Mouse (Mus musculus) liver, embryonic 16.5 days (tissue): ENCODE results near the gene Tmem132b. TPM values are rescaled to one million over a fixed set of nuclear protein-coding genes. Genes with fewer than 3 reads are reported as not detected.

Source experiments
- ATAC-seq: fragments of 200-750 bp; cut with Nextera tagmentation; 2 replicates; pipeline ENCODE4 v1.8.0; 2017; ENCODE audit warnings: low read depth, mild to moderate bottlenecking, moderate number of reproducible peaks, moderate library complexity
- H3K27ac ChIP-seq: fragments of 300-500 bp; sonication (generic); 2 replicates; pipeline ENCODE4 v1.5.1; 2014; ENCODE audit warnings: mild to moderate bottlenecking, low read length
- H3K27me3 ChIP-seq: fragments of 300-500 bp; sonication (generic); 2 replicates; pipeline ENCODE4 v1.6.1; 2014; ENCODE audit warnings: low read depth, low read length, mixed read lengths; ENCODE audit not compliant: control insufficient read depth, insufficient read depth
- H3K36me3 ChIP-seq: fragments of 300-500 bp; sonication (generic); 2 replicates; pipeline ENCODE4 v1.6.1; 2014; ENCODE audit warnings: mild to moderate bottlenecking; ENCODE audit not compliant: control insufficient read depth, insufficient read depth
- H3K4me1 ChIP-seq: fragments of 300-500 bp; sonication (generic); 2 replicates; pipeline ENCODE4 v1.6.1; 2014; ENCODE audit warnings: low read depth, low read length, mixed read lengths; ENCODE audit not compliant: control insufficient read depth
- H3K4me2 ChIP-seq: fragments of 300-500 bp; sonication (generic); 2 replicates; pipeline ENCODE4 v1.6.1; 2014; ENCODE audit warnings: low read depth, low read length, mixed read lengths
- H3K4me3 ChIP-seq: fragments of 300-500 bp; sonication (generic); 2 replicates; pipeline ENCODE4 v1.5.1; 2014; ENCODE audit warnings: low read depth, mild to moderate bottlenecking, low read length
- H3K9ac ChIP-seq: fragments of 300-500 bp; sonication (generic); 2 replicates; pipeline ENCODE4 v1.6.1; 2014; ENCODE audit warnings: low read depth, low read length
- H3K9me3 ChIP-seq: fragments of 300-500 bp; sonication (generic); replicated peaks from 2 replicates; pipeline ENCODE4 v1.6.1; 2016; ENCODE audit warnings: low read length; ENCODE audit not compliant: control insufficient read depth
- WGBS: fragments of 180-500 bp; shearing (Covaris S2); extraction: QIAGEN DNeasy Blood & Tissue Kit; methylation state at CpG from one replicate; pipeline ENCODE4 v1.1.7; 2014; ENCODE audit not compliant: insufficient replicate concordance; 5-methylcytosine and 5-hydroxymethylcytosine counted together
- polyA plus RNA-seq: library from polyadenylated mRNA; unstranded; fragments of >200 nt; fragmentation: Nextera tagmentation; extraction: Ambion mirVana; gene quantifications from 2 replicates; pipeline ENCODE4 v1.2.1, GENCODE M21; 2015

Gene Tmem132b
- polyA plus RNA-seq, 1 experiment from 2014 or later: not detected

DNA sequence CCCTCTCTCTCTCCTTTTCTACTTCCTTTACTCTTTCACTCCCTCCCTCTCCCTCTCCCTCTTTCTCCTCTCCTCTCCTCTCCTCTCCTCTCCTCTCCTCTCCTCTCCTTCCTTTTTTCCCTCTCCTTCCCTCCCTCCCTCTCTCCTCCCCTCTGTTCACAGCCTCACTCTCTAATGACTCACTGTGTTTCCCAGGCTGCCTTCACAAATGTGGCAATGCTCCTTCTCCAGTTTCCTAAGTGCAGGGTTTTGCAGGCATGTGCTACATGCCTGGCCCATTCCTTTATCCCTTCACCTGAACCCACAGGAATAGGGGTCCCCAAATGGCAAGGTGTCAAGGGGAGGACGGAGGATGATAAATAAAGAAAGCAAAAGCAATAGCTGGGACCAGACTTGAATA lies 236.4 kb downstream of the Tmem132b start:
- WGBS: 36% methylated on average over 1 of the region's 1 CpGs
- no peaks in the 10 kb centered on the region for H3K27me3 ChIP-seq
- no peak overlapping the region for H3K4me2 ChIP-seq
- no peak overlapping the region for H3K9ac ChIP-seq
- ATAC-seq: no peak
- peaks cover 5% of the 10 kb centered on the region for H3K9me3 ChIP-seq
- H3K4me1 ChIP-seq: no peaks in the 10 kb centered on the region
- H3K4me3 ChIP-seq: no peak overlapping the region
- H3K36me3 ChIP-seq: no peaks in the 10 kb centered on the region
- no peak overlapping the region for H3K27ac ChIP-seq

DNA sequence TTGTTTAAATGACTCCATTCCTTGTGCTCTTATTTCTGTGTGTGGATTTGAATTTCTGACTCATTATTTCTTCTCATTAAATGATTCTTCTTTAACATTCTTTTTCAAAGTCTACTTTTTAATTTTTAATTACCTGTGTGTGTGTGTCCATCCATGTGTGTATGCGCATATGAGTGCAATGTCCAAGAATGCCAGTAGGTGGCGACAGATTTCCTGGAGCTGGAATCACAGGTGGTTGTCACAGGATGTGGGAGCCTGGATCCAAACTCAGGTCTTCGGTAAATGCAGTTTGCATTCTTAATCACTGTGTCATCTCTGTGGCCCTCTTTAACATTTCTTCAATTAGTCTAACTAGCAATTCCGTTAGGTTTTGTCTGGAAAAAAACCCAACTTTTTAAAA lies 240.7 kb downstream of the Tmem132b start:
- WGBS: 71% methylated on average over 4 of the region's 4 CpGs
- Histone ChIP-seq H3K27me3 (no peaks in the 10 kb centered on the region), H3K9ac (no peak overlapping the region), H3K4me2 (no peak overlapping the region), H3K4me3 (no peak overlapping the region), H3K36me3 (no peaks in the 10 kb centered on the region), H3K9me3 (peaks cover 5% of the 10 kb centered on the region; the same call in 1 of the 2 replicates), H3K4me1 (no peaks in the 10 kb centered on the region), H3K27ac (no peak overlapping the region)
- ATAC-seq: no peak

DNA sequence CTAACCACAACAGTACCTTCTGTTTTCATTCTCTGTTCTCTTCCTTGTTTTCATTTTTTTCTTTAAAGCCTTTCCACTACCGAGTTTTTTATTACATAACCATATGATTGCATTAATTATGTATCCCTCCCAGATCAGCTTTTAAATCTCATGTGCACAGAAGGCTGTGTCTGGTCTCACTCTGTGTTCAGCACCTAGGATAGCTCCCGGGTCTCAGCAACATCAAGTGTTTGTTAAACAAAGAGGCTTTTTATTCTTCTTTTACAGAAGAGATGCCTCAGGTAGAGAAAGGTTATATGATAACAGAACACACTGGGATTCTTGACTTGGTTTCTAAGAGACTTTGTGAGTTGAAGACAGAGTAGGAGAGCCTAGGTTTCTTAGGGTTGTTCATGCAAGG lies 241.2 kb downstream of the Tmem132b start:
- Histone ChIP-seq H3K9ac (no peak overlapping the region), H3K4me3 (no peak overlapping the region), H3K4me1 (no peaks in the 10 kb centered on the region), H3K27ac (no peak overlapping the region), H3K36me3 (no peaks in the 10 kb centered on the region), H3K27me3 (no peaks in the 10 kb centered on the region), H3K9me3 (peaks cover 5% of the 10 kb centered on the region; the same call in 1 of the 2 replicates), H3K4me2 (no peak overlapping the region)
- WGBS: 29% methylated on average over 2 of the region's 2 CpGs
- no peak for ATAC-seq

DNA sequence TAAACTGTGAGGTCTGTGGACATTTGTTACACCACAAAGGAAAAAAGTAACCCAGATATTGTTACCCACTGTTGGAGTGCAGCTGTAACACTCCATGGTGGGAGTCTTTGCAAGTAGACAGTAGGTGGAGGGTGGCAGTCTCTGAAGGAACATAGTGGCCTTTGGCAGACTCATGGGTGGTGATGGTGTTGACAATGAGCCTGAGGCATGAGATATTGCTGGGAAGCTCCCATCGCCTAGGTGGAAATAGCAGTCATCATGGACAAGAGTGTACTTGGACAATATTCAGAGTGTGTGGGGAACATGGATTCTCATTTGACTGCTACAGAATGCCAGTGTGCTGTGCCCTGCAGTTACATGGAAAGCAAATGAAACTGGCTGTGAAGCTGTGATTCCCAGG lies 248.8 kb downstream of the Tmem132b start:
- Histone ChIP-seq H3K4me2 (no peak overlapping the region), H3K27ac (no peak overlapping the region), H3K27me3 (no peaks in the 10 kb centered on the region), H3K4me1 (no peaks in the 10 kb centered on the region), H3K36me3 (no peaks in the 10 kb centered on the region), H3K9ac (no peak overlapping the region), H3K9me3 (peaks cover 7% of the 10 kb centered on the region), H3K4me3 (no peak overlapping the region)
- 66% methylated on average over 1 of the region's 1 CpGs for WGBS
- no peak for ATAC-seq

DNA sequence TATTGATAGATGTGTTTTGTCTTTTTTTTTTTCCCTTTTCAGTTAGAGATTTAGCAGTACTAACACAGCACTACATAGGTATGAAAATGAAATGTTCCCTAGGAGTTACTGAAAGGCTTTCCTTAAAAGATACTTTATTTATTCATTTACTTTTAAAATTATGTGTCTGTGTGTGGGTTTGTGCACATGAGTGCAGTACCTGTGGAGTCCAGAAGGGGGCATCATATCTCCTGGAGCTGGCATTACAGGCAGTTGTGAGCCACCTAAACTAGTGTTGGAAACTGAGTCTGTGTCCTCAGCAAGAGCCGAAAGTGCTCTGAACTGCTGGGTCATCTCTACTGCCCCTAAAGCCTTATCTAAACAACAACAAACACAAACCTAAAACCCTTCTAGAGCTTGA lies 261.1 kb downstream of the Tmem132b start:
- H3K4me2 ChIP-seq: no peak overlapping the region
- no peaks in the 10 kb centered on the region for H3K36me3 ChIP-seq
- H3K27me3 ChIP-seq: no peaks in the 10 kb centered on the region
- no peak overlapping the region for H3K9ac ChIP-seq
- no peak overlapping the region for H3K4me3 ChIP-seq
- H3K4me1 ChIP-seq: no peaks in the 10 kb centered on the region
- 0 out of 2 replicates have a peak, but pooled peaks cover 3% of the 10 kb centered on the region for H3K9me3 ChIP-seq
- H3K27ac ChIP-seq: no peak overlapping the region
- no peak for ATAC-seq
- 80% methylated on average over 1 of the region's 1 CpGs for WGBS

DNA sequence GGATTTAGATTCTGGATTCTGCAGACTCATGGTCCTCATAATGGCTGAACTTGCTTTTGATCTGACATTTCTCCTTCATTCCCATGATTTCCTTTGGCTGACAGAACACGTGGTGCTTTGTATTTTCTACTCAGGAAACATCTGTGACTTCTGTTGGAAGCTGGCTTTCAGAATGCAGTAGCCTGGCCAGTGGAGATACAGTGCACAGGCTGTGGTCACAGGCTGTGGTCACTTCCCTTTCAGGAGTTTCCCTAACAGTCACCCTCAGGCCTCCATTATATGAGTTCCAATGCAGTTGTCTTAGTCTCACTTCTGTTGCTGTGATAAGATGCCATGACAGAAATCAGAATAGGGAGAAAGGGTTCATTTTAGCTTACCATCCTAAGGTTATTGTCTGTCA lies 262.7 kb downstream of the Tmem132b start:
- H3K4me2 ChIP-seq: no peak overlapping the region
- no peak overlapping the region for H3K27ac ChIP-seq
- H3K36me3 ChIP-seq: no peaks in the 10 kb centered on the region
- no peak for ATAC-seq
- 13% methylated on average over 1 of the region's 1 CpGs for WGBS
- H3K9ac ChIP-seq: no peak overlapping the region
- no peaks in the 10 kb centered on the region for H3K27me3 ChIP-seq
- no peak overlapping the region for H3K4me3 ChIP-seq
- H3K4me1 ChIP-seq: no peaks in the 10 kb centered on the region
- H3K9me3 ChIP-seq: no peaks in the 10 kb centered on the region

DNA sequence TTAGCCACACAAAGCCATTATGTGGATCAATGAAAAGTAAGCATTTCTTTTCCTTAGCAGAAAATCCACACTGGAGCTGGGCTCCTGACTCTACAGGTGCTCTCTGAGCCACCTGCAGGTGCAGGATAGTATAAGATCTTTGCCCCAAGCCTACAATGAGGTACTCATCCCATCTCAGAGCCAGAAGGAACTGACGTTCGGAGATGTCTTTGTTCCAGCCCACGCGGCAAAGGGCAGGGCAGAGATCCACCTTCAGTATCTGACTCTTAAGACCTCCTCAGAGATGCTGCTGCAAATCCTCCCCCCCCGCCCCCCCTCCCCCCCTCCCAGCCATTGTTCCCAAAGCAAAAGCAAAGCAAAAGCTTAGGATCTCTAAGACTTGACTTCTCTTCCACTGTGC lies 268.0 kb downstream of the Tmem132b start:
- no peak overlapping the region for H3K4me3 ChIP-seq
- H3K9me3 ChIP-seq: no peaks in the 10 kb centered on the region; the same call in 1 of the 2 replicates
- no peaks in the 10 kb centered on the region for H3K36me3 ChIP-seq
- no peak overlapping the region for H3K4me2 ChIP-seq
- H3K4me1 ChIP-seq: no peaks in the 10 kb centered on the region
- no peak for ATAC-seq
- 45% methylated on average over 5 of the region's 5 CpGs for WGBS
- no peak overlapping the region for H3K27ac ChIP-seq
- no peak overlapping the region for H3K9ac ChIP-seq
- no peaks in the 10 kb centered on the region for H3K27me3 ChIP-seq

DNA sequence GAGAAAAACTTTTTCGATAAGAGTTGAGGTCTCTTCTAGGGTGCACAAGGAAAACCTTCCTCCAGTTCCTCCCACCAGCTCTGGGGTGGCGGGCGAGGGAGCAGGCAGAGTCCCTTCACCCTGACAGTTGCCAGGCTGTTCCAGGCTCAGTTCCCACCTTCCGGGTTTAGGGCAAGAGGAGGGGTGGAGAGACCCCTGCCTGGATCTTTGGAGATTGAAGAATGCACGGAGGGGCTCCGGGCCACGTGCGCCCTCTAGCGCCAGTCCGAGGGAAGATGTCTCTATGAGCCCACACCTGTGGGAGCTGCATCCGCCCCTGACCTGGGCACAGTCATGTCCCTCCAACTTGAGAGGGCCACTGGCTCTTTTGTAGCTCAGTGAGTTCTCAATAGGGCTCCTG lies 268.5 kb downstream of the Tmem132b start:
- no peaks in the 10 kb centered on the region; the same call in 1 of the 2 replicates for H3K9me3 ChIP-seq

DNA sequence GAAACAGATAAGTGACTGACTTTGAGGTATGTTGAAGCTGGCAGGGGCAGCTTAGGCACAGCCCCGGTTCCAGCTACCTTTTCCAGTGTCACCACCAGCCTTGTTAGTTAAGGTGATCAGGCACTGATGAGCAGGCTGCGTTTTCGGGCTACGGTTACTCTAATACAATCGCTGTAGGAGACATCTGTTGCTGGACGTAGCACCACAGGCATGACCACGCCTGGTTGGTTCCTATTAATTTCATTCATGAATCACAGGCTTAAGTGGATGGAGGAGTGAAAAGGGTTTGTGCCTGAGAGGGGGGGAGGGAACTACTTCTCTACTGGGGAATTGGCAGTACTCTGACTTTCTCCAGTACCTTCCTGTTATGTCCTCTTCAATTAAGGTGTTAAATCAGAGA lies 271.2 kb downstream of the Tmem132b start:
- no peak overlapping the region for H3K4me2 ChIP-seq
- no peaks in the 10 kb centered on the region for H3K4me1 ChIP-seq
- no peaks in the 10 kb centered on the region for H3K27me3 ChIP-seq
- no peak overlapping the region for H3K27ac ChIP-seq
- 71% methylated on average over 7 of the region's 7 CpGs for WGBS
- H3K9me3 ChIP-seq: peaks cover 5% of the 10 kb centered on the region; the same call in 1 of the 2 replicates
- H3K9ac ChIP-seq: no peak overlapping the region
- H3K4me3 ChIP-seq: no peak overlapping the region
- H3K36me3 ChIP-seq: no peaks in the 10 kb centered on the region
- ATAC-seq: no peak

More for the DNA sequence above, 268.5 kb downstream of the Tmem132b start:
- Histone ChIP-seq H3K4me2 (no peak overlapping the region), H3K4me1 (no peaks in the 10 kb centered on the region), H3K27ac (no peak overlapping the region), H3K27me3 (no peaks in the 10 kb centered on the region), H3K9ac (no peak overlapping the region), H3K4me3 (no peak overlapping the region), H3K36me3 (no peaks in the 10 kb centered on the region)
- no peak for ATAC-seq
- 14% methylated on average over 11 of the region's 11 CpGs for WGBS
